Mouse (Mus musculus) lung, postnatal 10 days (tissue): Measurements from ENCODE around the gene Tex13c3.
"Not testable (repeated sequence)": the region's sequence is repeated elsewhere in the genome, so short reads cannot be mapped to it uniquely, and the experiment has no call there.

Experiments used
- DNase-seq: peaks from one replicate; pipeline ENCODE4 v3.0.0; 2021

The Tex13c3 gene

GRCm38 (mm10) chrX:19481219-19481618, at the start of gene Tex13c3:
Gene Tex13c3, minus strand, starts transcription at chrX:19481319.
- DNase-seq: not testable (repeated sequence)

GRCm38 (mm10) chrX:19489731-19490130, 8.6 kb upstream of the Tex13c3 start:
- DNase-seq: no peak
